Mouse (Mus musculus): ENCODE measurements around the gene Bud13.

Bud13 gene

DNA sequence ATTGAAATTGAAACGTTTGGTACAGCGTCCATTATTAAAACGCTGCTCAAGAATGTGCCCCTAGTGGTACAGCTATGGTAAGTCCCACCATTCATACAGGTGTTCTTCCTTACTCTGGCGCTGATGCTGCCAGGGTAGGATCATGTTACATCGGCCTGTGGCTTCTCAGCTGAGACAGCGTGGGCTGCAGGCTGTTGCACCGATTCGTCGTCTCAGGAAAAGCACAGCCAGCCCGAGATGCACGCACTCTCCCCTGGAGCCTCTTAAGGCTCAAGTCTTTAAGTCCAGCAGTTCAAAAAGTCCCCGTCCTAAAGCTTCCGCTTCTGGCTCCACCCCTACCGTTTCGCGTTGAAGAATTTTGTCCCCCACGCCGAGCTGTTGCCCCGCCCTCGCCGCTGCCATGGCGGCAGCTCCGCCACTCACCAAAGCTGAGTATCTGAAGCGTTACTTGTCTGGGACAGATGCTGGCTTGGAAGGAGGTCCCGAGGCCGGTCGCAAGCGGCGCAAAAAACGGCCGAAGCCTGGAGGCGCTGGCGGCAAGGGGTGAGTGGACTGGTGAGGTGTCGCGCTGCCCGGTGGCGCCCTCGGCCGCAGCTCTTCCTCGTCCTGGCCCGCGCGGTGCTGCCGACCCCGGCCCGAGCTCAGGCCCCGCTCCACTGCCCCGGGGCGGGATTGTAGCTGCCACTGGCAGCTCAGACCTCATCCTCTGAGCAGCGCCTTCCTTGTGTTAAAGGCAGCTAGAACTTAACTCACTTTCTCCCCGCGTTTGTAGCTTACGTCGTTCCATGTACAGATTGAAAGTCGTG lies at the start of gene Bud13:
TSS of gene Bud13 (plus strand) at position 378 of the 806 bp plus-strand sequence.
- DNase-seq (ENCODE audit: low spot score), result peak; percentile 96

DNA sequence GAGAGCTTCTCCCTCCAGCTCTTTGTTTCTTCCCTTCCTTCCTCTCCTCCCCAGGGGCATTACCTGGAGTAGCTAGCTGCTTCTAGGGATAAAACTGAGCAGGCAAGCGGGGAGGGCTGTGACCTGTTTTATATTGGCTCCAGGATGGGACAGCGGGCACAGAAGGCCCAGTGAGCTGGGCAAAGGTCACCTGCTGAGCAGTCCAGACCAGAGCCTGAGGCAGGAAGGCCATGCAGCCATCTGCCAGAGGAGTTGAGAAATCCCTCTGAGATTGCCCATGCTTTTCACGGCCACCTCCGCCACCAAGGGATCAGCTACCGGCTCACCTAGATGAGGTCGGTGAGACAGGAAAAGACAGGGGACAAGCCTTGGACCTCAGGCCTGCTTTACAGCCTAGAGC lies 47.6 kb upstream of the Bud13 start:
- DNase-seq (ENCODE audit: low spot score), result no peak

DNA sequence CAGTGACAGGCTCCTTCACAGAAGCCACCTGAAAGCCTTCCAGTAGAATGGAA lies 47.4 kb upstream of the Bud13 start, which contains the start of gene Apoc3:
TSS of gene Apoc3 (minus strand) at position 41 of the 53 bp plus-strand sequence.
- no peak for DNase-seq (ENCODE audit: low spot score)

DNA sequence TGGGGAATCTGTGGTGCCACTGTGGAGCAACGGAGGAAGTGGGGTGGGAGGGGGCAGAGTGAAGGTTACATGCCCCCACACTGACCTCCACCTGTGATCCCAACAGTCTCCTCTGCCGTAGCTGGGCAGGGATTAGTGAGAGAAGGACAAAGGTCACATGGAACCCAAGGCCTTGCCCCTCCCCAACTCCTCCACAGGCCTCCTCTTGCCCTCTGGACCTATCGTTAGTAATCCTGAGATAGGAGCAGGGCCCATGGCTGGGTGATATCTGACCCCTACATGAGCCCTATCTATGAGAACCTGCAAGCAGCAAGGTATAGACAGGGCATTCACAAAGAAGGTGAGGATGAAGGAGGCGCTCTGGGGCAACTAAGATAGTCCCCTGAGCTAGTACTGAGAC lies 47.2 kb upstream of the Bud13 start:
- DNase-seq (ENCODE audit: low spot score), result no peak

DNA sequence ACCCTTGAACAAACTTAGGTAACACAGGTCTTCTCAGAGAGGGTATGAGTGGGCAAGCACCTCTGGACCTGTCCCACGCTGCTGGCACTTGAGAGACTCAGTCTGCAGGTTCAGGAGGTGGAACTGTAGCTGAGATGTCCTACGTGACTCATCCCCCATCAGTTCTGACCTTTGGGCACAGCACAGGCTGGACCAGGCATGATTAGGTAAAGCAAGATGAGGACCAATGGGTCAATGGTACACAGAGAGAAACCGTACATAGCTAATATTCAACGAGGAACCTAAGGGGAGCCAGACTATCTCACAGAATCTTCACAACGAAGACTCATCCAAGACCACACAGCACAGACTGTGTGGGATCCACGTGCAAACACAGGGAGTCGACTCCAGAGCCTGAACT lies 44.0 kb upstream of the Bud13 start:
- DNase-seq (ENCODE audit: low spot score), result no peak

DNA sequence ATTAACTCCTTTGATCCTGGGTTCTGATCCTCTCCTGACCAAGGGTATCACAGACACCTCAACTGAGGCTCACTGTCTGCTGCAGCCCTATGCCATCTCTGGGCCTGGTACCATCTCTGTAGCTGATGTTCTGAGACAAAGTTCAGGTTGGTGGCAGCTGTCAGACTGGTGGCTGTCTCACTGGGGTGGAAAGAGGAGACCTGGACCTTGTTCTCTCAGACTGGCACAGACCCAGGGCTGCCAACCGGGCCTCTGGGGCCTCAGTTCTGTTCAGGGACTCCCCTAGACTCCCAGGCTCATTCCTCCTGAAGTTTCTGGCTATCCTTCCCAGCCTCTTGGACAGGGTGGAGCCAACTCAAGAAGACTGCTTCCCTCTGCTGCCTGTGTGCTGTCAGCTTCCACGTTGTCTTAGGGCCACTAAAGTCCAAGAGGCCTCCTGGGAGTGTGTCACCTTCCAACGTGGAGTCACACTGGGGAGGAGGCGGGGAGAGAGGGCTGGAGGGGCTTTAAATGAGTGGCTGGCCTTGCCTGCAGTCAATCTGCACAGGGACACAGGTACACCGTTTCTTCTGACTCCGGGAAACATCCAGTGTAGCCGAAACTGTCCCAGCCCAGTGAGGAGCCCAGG lies 42.2 kb upstream of the Bud13 start, which contains the start of gene Apoa4:
TSS of gene Apoa4 (plus strand) at position 171 of the 628 bp plus-strand sequence.
- no peak for DNase-seq (ENCODE audit: low spot score)

DNA sequence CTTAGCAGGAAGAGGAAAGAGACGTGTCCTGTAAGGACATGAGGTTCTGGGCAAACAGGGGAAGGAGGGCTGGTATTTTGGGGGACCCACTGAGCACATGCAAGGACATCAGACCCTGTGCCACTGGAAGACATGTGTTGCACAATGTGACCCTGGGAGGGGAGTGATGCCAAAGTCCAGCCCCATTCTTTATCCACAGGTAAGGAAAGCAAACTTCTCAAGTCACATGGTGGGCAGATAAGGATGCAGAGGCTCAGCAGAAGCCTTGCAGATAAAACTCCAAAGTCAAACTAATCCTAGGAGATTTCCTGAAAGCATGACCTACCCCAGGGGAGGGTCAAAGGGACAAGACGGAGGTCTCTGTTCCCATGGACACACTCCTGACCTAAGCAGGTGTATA lies 41.0 kb upstream of the Bud13 start:
- no peak for DNase-seq (ENCODE audit: low spot score)

DNA sequence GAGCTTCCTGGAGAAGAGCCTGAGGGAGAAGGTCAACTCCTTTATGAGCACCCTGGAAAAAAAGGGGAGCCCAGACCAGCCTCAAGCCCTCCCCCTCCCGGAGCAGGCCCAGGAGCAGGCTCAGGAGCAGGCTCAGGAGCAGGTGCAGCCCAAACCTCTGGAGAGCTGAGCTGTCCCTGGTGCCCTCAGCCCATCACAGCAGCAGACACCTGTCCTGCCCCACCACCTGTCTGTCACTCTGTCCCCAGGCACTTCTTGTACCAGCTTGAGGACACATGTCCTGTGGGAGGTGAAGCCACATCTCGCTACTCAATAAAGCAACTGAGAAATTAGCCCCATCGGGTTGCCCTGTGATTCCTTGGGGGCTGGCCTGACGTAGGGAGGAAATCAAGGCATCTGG lies 39.7 kb upstream of the Bud13 start:
- DNase-seq (ENCODE audit: low spot score), result no peak

DNA sequence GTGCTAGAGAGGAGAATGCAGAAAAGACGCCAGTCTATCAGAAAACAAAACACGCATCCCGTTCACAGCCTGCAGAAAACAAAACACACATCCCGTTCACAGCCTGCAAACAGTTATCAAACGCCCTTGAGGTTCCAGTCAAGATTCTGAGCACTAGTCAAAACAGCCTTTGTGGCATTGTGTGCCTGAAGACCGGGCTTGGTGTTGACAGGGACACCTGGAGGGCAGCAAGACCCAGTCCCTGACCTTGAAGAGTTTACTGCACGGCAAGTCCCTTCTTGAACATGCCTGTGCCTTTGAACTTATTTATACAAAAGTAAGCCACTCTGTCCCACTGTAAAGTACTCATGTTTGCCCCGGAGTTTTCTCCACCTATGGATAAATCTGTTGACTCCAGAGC lies 39.2 kb upstream of the Bud13 start:
- DNase-seq (ENCODE audit: low spot score), result no peak

DNA sequence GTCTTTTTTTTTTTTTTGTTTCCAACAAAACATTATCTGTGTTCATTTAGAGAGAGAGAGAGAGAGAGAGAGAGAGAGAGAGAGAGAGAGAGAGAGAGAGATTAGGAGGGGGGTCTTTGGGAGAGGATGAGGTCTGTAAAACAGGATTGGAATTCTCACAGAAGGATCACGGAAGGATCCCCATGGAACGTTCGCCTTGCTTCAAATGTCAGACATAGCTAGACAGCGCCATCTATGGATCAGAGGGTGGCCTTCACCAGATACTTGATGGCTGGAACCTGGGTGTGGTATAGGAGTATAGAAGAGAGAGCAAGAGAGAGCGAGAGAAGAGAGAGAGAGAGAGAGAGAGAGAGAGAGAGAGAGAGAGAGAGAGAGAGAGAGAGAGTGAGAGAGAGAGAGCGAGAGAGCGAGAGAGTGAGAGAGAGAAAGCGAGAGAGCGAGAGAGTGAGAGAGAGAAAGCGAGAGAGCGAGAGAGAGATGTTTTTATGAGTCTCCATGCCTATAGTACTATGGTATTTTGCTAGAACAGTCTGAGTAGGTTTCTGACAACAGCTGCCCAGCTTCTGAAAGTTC lies 36.0 kb upstream of the Bud13 start:
- DNase-seq (ENCODE audit: low spot score), result peak; percentile 55

DNA sequence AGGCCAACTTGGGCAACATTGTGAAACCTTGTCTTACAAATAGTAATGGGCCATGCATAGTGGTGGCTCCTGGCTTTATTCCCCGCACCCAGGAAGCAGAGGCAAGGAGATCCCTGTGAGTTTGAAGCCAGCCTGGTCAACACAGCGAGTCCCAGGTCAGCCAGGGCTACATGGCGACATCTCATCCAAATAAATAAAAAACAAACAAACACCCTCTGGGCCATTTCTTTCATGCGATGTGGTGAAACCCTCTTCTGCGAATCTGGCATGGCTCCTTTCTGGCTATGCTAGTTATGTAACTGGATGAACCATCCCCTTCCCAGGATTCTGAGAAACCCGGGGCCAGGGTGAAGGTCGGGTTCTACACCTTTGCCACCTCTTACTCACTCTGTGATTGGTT lies 26.6 kb upstream of the Bud13 start:
- no peak for DNase-seq (ENCODE audit: low spot score)

DNA sequence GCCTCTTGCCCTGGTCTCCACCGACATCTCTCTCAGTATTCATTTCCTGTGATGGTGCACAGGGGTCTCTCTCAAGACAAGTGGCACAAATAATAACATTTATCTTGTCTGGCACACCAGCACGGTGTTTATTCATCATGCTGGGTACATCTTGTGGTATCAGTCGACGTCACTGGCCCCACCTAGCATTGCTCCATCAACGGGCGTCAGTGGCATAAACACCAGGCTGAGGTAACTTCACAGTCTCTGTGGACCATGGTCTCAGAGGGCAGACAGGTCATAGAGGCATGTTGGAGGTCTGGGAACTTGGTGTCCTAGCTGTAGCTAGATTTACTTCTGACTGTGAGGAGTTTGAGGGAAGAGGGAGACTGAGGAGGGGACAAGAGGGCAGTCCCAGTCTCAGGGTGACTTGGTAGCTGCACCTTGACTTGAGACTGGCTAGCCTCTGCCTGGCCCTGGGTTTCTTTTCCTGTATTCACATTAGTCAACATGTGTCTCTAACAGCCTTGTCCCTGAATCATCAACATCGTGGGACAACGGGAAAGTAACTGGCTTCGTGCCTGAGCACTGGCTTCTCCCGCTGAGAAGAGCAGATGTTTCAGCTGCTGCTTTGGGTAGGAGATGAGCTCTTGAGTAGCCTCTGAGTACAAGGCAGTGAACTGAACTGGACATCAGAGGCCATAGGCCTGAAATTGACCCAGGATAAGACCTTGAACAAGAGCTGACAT lies 26.0 kb upstream of the Bud13 start:
- no peak for DNase-seq (ENCODE audit: low spot score)

DNA sequence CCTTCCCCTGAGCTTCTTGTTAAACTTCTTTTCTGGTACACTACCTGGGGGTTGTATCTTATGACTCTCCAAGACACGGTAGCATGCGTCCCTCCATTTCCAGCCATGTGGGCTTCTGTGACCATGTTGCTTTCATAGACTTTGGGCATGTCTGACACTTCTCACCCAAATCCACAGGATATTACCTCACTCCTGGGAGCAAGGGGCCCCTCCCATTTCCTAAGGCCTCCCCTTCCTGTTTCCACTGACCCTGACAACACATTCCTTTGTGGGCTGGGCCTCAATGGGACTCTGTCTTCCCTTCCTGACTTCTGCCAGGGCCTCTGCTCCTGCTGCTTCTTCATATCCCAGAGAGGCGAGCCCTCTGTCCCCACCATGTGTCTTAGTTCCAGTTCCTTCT lies 25.3 kb upstream of the Bud13 start:
- no peak for DNase-seq (ENCODE audit: low spot score)

DNA sequence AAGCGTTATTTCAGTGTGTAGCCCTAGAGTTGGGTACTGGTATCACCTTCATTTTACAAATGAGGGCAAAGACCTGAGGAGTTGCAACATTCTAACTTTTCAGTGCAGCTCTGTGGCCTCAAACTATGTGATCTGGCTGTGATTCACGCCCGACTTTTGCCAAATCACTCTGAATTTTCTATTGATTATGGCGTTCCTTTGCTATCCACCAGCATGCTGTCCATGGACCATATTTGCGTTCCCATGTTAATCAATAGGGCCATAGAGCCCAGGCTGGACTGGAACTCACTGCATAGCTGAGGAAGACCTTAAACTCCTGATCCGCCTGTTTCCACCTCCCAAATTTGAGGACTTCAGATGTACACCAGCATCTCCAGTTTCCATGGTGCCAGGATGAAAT lies 23.7 kb upstream of the Bud13 start:
- DNase-seq (ENCODE audit: low spot score), result no peak

DNA sequence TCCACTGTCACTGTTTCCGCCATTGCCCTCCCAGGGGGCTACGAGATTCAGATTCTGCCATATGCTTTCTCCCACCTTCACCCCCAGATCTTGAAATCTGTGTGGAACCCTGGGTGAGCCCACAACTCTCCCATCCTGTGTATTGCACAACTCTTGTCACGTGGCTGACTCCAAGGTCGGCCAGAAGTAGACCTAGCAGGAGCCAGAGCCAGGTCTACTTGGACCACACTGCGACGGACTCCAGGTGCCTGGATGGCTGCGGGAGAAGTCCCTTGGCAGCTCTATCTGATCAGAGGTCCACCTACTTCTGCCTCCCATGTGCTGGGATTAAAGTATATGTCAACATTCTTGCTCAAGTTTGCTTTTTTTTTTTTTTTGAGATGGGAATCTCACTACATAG lies 21.7 kb upstream of the Bud13 start:
- DNase-seq (ENCODE audit: low spot score), result no peak

DNA sequence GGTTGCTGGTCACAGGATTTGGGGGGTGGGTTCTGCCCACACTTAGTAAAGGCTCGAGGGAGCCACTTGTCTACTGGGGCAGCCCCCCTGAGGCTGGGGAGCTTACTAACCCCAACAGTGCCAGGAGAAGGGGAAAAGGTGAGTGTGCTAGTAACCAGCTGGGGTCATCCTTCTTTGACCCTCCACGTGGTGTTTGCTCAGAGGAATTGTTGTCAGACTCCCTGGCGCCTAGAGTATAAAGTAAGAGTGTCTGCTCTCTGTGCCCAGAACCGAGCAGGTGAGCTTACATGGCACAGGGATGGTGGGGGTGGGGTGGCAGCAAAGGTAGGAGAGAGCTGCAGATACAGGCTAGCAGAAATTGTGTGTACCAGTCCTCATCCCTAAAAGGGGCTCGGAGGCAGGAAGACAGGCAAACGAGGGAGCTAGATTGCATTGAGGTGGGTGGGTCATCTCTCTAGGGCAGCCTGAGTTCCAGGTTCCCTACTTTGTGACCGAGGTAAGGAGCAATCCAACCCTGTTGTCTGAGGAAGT lies 14.4 kb upstream of the Bud13 start, which contains the start of gene Apoa5:
TSS of gene Apoa5 (plus strand) at position 291 of the 531 bp plus-strand sequence.
- DNase-seq (ENCODE audit: low spot score), result no peak

DNA sequence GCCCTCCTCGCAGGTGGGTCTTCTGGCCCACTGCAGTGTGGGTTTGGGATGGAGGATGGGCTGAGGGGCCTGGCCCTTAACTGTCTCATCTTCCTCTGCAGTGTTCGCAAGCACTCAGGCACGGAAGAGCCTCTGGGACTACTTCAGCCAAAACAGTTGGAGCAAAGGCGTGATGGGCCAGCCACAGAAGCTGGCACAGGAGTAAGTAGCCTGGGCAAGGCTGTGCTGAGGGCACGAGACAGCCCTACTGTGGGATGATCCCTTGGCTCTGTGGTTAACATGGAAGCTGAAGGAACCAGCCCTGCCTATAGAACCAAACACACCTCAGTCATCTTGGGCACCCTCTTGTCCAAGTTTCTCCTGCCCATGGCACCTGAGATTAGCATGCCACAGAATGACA lies 13.7 kb upstream of the Bud13 start:
- DNase-seq (ENCODE audit: low spot score), result no peak

DNA sequence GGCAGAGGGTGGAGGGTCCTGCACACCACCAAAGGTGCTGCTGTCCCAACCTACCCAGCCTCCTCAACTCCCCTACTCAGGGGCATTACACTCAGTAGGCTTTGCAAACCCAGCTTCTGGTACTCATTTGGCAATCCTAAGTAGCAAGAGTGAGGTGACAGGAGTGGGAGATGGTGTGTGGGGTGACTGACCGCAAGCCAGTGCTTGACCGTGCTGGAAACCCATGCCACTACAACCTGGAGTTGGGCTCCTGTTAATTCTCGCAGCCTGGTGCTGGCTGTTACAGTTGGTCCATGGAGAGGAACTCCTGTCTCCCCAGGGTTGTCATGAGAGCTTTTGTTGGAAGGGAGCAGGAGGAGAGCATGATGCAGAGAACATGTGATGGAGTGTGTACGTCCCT lies 12.0 kb upstream of the Bud13 start:
- no peak for DNase-seq (ENCODE audit: low spot score)

DNA sequence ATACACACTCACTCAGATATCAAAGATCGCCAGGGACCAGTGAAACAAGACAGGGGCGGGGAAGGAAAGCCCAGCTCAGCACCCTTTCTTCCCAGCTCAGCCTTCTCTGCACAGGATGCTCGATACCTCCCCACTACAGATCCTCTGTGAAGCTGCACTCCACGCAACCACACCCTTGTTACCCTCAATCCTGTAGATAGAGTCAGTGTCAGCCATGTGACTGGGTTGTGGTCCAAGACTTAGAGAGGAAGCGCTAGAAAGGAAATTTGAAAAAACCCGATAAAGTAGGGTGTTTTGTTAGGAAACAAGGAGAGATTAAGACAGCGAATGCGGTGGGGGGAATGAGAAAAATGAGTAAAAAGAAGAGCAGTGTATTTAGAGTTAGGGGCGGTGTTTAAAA lies 10.7 kb upstream of the Bud13 start:
- no peak for DNase-seq (ENCODE audit: low spot score)

DNA sequence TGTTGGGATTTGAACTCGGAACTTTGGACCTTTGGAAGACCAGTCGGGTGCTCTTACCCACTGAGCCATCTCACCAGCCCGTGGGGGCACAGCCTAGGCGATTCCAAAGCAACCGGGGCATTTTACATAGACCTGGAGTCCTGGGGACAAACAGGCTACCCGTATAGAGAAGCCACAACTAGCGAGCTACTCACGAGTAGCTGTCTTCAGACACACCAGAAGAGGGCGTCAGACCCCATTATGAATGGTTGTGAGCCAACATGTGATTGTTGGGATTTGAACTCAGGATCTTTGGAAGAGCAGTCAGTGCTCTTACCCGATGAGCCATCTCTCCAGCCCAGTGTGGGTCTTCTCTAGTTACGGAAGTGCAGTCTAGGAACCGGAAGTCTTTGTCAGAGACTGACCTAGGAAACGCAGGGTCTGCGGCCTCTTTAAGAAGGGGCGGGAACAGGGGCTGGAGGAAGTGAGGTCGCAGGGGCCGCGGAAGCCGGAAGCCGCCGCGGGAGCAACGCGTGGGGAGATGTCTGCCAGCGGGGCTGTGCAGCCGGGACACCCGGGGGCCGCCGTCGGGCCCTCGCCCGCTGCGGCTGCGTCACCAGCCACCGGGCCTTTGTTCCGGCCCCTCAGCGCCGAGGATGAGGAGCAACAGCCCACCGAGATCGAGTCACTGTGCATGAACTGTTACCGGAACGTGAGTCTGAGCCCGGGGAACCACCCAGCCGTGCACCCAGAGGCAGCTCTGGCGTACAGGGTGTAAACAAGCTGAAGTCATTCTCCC lies 9.9 kb upstream of the Bud13 start, which contains the start of gene Zpr1:
TSS of gene Zpr1 (plus strand) at position 388 of the 778 bp plus-strand sequence.
- DNase-seq (ENCODE audit: low spot score), result peak; percentile 81

DNA sequence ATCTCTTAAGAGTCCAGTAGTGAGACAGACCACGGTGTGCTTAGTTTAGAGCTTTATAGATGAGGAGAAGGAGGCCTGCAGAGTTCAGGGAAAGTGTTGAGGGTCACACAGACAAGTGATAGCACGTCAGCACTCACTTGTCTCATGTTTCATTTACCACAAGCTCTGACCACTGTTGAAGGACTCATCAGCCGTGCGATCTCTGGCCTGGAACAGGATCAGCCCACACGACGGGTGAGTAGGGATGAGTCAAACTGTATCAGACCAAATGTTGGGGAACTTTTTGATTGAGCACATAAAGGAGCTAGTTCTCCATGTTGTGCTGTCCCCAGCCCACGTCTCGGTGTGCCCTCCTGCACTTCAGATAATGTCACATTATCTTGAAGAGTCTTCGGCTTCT lies 8.3 kb upstream of the Bud13 start:
- no peak for DNase-seq (ENCODE audit: low spot score)

DNA sequence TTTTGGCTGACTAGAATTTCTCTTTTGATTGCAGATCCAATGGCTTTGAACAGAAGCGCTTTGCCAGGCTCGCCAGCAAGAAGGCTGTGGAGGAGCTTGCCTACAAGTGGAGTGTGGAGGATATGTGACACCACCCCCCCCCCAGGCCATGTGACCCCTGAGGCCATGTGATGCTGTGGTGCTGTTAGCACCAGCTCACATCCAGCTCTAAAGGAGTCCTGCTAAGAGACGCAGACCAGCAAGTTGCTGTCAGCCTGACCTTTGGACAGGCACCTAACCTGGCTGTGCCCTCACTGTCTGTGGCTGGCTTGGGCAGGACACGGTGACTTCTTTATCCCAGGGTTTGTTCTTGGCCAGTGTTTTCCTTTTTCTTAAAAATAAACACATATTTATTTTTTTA lies 15.6 kb downstream of the Bud13 start:
- no peak for DNase-seq (ENCODE audit: low spot score)

Measured in urinary bladder, postnatal 25 days (tissue).